Mouse (Mus musculus): ENCODE results near the gene Frat2.

DNA sequence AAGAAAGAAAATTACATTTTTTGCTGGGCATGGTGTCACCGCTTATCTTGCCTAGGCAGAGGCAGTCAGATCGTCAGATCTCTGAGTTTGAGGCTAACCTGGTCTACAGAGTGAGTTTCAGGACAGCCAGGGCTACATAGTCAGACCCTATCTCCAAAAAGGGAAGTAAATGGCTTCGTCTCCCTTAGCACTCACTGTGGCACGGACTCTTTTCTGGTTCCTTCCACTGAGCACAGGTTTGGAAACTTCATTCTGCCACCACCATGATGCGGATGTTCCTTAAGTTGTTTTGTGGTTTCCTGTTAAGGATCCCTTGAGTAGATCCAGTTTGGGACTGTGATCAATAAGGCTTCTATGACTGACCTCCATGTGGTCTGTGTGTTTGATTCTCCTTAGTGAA lies 23.0 kb downstream of the Frat2 start:
- TF ChIP-seq EP300 (IDR thresholded peaks at IDR 0.05; ENCODE audit: insufficient read depth, low read depth, low read length) (no peak), POLR2A (IDR thresholded peaks at IDR 0.05; ENCODE audit: insufficient read depth, low read length) (no peak), CTCF (IDR thresholded peaks at IDR 0.05; ENCODE audit: low read depth, low read length) (no peak)
